In the genomic region with DNA sequence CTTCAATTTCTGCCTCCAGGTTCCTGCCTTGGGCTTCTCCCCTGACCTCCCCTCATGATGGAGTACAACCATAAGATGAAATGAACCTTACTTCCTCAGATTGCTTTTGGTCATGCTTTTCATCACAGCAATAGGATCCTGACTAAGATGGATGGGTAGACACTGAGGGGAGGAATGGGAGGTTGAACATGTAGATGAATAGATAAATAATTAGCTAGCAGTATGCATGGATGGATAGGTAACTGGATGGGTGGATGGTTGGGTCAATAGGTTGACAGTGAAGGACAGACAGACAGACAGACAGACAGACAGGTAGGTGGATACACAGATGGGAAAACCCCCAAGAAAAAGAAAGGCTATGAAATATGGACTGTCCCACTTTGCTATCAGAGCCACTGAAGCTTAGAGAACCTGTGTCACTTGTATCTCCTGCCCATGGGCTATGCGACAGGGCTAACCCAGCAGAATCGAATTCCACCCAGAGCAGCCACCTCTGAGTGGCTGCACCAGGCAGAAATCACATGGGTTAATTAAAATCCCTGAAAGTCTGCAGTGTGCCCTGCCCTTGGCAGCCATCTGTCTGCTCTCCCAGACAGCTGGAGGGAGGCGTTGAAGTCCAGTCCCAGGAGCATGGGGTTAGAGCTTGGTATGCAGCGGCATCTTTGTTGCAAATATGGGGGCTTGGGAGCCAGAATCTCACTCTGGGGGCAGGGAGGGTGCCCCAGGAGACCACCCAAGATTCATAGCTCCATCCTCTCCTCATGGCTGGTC, we compare ENCODE assay signal across 14 mouse cellular contexts. TPM values are rescaled to one million over a fixed set of nuclear protein-coding genes. Genes with fewer than 3 reads are reported as not detected.
DNase-seq lines count a peak whose midpoint lies in the region; ATAC-seq lines count a peak whose summit lies in the region.
"Had no signal": no experiment of that assay in that cellular context is flagged by ENCODE, and none has a peak within 500 bp of the region (broad histone marks: within the 10 kb centered on the region; RNA-seq: fewer than 3 reads in every experiment).

No protein-coding gene starts in this region.

- no peak for DNase-seq in liver, embryonic 13.5 days
- DNase-seq in MN1 (ENCODE audit: low spot score), result peak; percentile 17
- peak; percentile 51 for DNase-seq in embryonic facial prominence, embryonic 14.5 days (ENCODE audit: low spot score)
- DNase-seq in urinary bladder, postnatal 36 days (ENCODE audit: low spot score in 2 of 2), result no peak
- no peak for DNase-seq in spleen, postnatal 14 days (ENCODE audit: low spot score in 2 of 2)
- DNase-seq: adrenal gland, adult 8-10 months; cerebellum, adult 8-10 months; gastrocnemius, postnatal 14 days; heart, postnatal 4 days; thymus, postnatal 14 days had no signal

- WGBS in liver, embryonic 13.5 days (ENCODE audit: insufficient replicate concordance), result 61% methylated on average over 4 of the region's 4 CpGs
- 48% methylated on average over 4 of the region's 4 CpGs for WGBS in liver, embryonic 12.5 days (ENCODE audit: insufficient replicate concordance)
- 49% methylated on average over 4 of the region's 4 CpGs for WGBS in embryonic facial prominence, embryonic 14.5 days
- WGBS in kidney, embryonic 15.5 days, result 17% methylated on average over 4 of the region's 4 CpGs

- peaks cover 21% of the 10 kb centered on the region for H3K4me1 ChIP-seq in liver, embryonic 13.5 days (replicated peaks)
- peaks cover 31% of the 10 kb centered on the region for H3K4me1 ChIP-seq in liver, embryonic 12.5 days
- H3K4me1 ChIP-seq in embryonic facial prominence, embryonic 14.5 days (ENCODE audit: control insufficient read depth, insufficient read depth, low read length), result no peaks in the 10 kb centered on the region
- H3K4me1 ChIP-seq in kidney, embryonic 15.5 days, result peaks cover 43% of the 10 kb centered on the region
- H3K4me1 ChIP-seq: midbrain, embryonic 12.5 days had no signal

- 0 out of 2 replicates have a peak overlapping the region, but pooled peaks have one; percentile 17 for H3K9ac ChIP-seq in liver, embryonic 13.5 days
- no peak overlapping the region for H3K9ac ChIP-seq in liver, embryonic 12.5 days
- H3K9ac ChIP-seq in embryonic facial prominence, embryonic 14.5 days (ENCODE audit: low read depth, low read length), result no peak overlapping the region
- H3K9ac ChIP-seq in kidney, embryonic 15.5 days, result no peak overlapping the region
- H3K9ac ChIP-seq: heart, embryonic 12.5 days; midbrain, embryonic 12.5 days had no signal

- no peak for ATAC-seq in liver, embryonic 13.5 days (ENCODE audit: low read depth)
- no peak for ATAC-seq in liver, embryonic 12.5 days
- peak; percentile 44; the same call in 1 of the 2 replicates for ATAC-seq in embryonic facial prominence, embryonic 14.5 days (ENCODE audit: low read depth)
- ATAC-seq in kidney, embryonic 15.5 days (replicated peaks; ENCODE audit: low FRiP score), result peak; percentile 69

- no peaks in the 10 kb centered on the region for H3K9me3 ChIP-seq in liver, embryonic 13.5 days (replicated peaks)
- no peaks in the 10 kb centered on the region for H3K9me3 ChIP-seq in liver, embryonic 12.5 days (replicated peaks)
- H3K9me3 ChIP-seq in embryonic facial prominence, embryonic 14.5 days (ENCODE audit: control insufficient read depth, low read length), result no peaks in the 10 kb centered on the region
- H3K9me3 ChIP-seq in kidney, embryonic 15.5 days (replicated peaks), result no peaks in the 10 kb centered on the region
- H3K9me3 ChIP-seq: heart, embryonic 12.5 days; midbrain, embryonic 12.5 days had no signal

- no peak overlapping the region for H3K4me2 ChIP-seq in liver, embryonic 13.5 days
- H3K4me2 ChIP-seq in liver, embryonic 12.5 days, result no peak overlapping the region
- no peak overlapping the region for H3K4me2 ChIP-seq in embryonic facial prominence, embryonic 14.5 days (ENCODE audit: low read depth, low read length)
- 0 out of 2 replicates have a peak overlapping the region, but pooled peaks have one; percentile 23 for H3K4me2 ChIP-seq in kidney, embryonic 15.5 days
- H3K4me2 ChIP-seq: heart, embryonic 12.5 days; midbrain, embryonic 12.5 days had no signal

- H3K27me3 ChIP-seq in liver, embryonic 13.5 days, result no peaks in the 10 kb centered on the region
- H3K27me3 ChIP-seq in liver, embryonic 12.5 days (replicated peaks), result peaks cover 8% of the 10 kb centered on the region; the same call in 1 of the 2 replicates
- H3K27me3 ChIP-seq in embryonic facial prominence, embryonic 14.5 days (replicated peaks; ENCODE audit: control insufficient read depth, insufficient read depth, low read length), result no peaks in the 10 kb centered on the region
- H3K27me3 ChIP-seq in kidney, embryonic 15.5 days, result no peaks in the 10 kb centered on the region

- no peak overlapping the region for H3K27ac ChIP-seq in liver, embryonic 13.5 days
- no peak overlapping the region for H3K27ac ChIP-seq in liver, embryonic 12.5 days
- H3K27ac ChIP-seq in embryonic facial prominence, embryonic 14.5 days (replicated peaks; ENCODE audit: low read depth, low read length), result no peak overlapping the region
- H3K27ac ChIP-seq in kidney, embryonic 15.5 days, result peak overlapping the region; percentile 84
- H3K27ac ChIP-seq: midbrain, embryonic 12.5 days had no signal

- no peak overlapping the region for H3K4me3 ChIP-seq in liver, embryonic 13.5 days (replicated peaks)
- H3K4me3 ChIP-seq in liver, embryonic 12.5 days, result no peak overlapping the region
- no peak overlapping the region for H3K4me3 ChIP-seq in embryonic facial prominence, embryonic 14.5 days (ENCODE audit: low read depth, low read length)
- no peak overlapping the region for H3K4me3 ChIP-seq in kidney, embryonic 15.5 days (replicated peaks)
- H3K4me3 ChIP-seq: heart, embryonic 12.5 days; midbrain, embryonic 12.5 days had no signal

- no peaks in the 10 kb centered on the region for H3K36me3 ChIP-seq in liver, embryonic 13.5 days
- no peaks in the 10 kb centered on the region; the same call in 1 of the 2 replicates for H3K36me3 ChIP-seq in liver, embryonic 12.5 days
- no peaks in the 10 kb centered on the region for H3K36me3 ChIP-seq in embryonic facial prominence, embryonic 14.5 days (ENCODE audit: control insufficient read depth, insufficient read depth, low read length)
- no peaks in the 10 kb centered on the region for H3K36me3 ChIP-seq in kidney, embryonic 15.5 days
- H3K36me3 ChIP-seq: heart, embryonic 12.5 days; midbrain, embryonic 12.5 days had no signal

RNA-seq across cellular contexts. Expression of gene Hnf1a, which starts 9.1 kb away (rescaled TPM):
- 2.4 and 2.9 TPM in 2 replicates for polyA plus RNA-seq in liver, embryonic 13.5 days (2015; fragmentation: Nextera tagmentation; extraction: Ambion mirVana)
- polyA plus RNA-seq in liver, embryonic 12.5 days (2016; fragmentation: Nextera tagmentation; extraction: Ambion mirVana), result 3.8 and 3.9 TPM in 2 replicates
- polyA plus RNA-seq in embryonic facial prominence, embryonic 14.5 days (2014; fragmentation: Nextera tagmentation; extraction: Ambion mirVana), result 0.10 TPM in 2 replicates
- polyA plus RNA-seq in kidney, embryonic 15.5 days (2015; fragmentation: Nextera tagmentation; extraction: Ambion mirVana), result 12.0 and 13.9 TPM in 2 replicates

RNA-seq across cellular contexts. Expression of gene 2210016L21Rik, which starts 19.8 kb away (rescaled TPM):
- polyA plus RNA-seq in liver, embryonic 13.5 days (2015; fragmentation: Nextera tagmentation; extraction: Ambion mirVana), result 22.2 and 24.6 TPM in 2 replicates
- 22.1 and 25.2 TPM in 2 replicates for polyA plus RNA-seq in liver, embryonic 12.5 days (2016; fragmentation: Nextera tagmentation; extraction: Ambion mirVana)
- polyA plus RNA-seq in embryonic facial prominence, embryonic 14.5 days (2014; fragmentation: Nextera tagmentation; extraction: Ambion mirVana), result 46.8 and 63.2 TPM in 2 replicates
- polyA plus RNA-seq in kidney, embryonic 15.5 days (2015; fragmentation: Nextera tagmentation; extraction: Ambion mirVana), result 62.8 and 68.0 TPM in 2 replicates

RNA-seq across cellular contexts. Expression of gene Oasl1, which starts 38.7 kb away (rescaled TPM):
- 0.52 and 0.54 TPM in 2 replicates for polyA plus RNA-seq in liver, embryonic 13.5 days (2015; fragmentation: Nextera tagmentation; extraction: Ambion mirVana)
- polyA plus RNA-seq in liver, embryonic 12.5 days (2016; fragmentation: Nextera tagmentation; extraction: Ambion mirVana), result 0.29 and 0.30 TPM in 2 replicates
- polyA plus RNA-seq in embryonic facial prominence, embryonic 14.5 days (2014; fragmentation: Nextera tagmentation; extraction: Ambion mirVana), result 0.56 and 0.85 TPM in 2 replicates
- 1.6 and 2.0 TPM in 2 replicates for polyA plus RNA-seq in kidney, embryonic 15.5 days (2015; fragmentation: Nextera tagmentation; extraction: Ambion mirVana)

RNA-seq across cellular contexts. Expression of gene Sppl3, which starts 49.2 kb away (rescaled TPM):
- polyA plus RNA-seq in liver, embryonic 13.5 days (2015; fragmentation: Nextera tagmentation; extraction: Ambion mirVana), result 4.2 and 4.7 TPM in 2 replicates
- polyA plus RNA-seq in liver, embryonic 12.5 days (2016; fragmentation: Nextera tagmentation; extraction: Ambion mirVana), result 19.3 and 23.7 TPM in 2 replicates
- 25.6 and 25.7 TPM in 2 replicates for polyA plus RNA-seq in embryonic facial prominence, embryonic 14.5 days (2014; fragmentation: Nextera tagmentation; extraction: Ambion mirVana)
- 13.6 and 14.8 TPM in 2 replicates for polyA plus RNA-seq in kidney, embryonic 15.5 days (2015; fragmentation: Nextera tagmentation; extraction: Ambion mirVana)

Comparison
In these comparisons a context has a peak if more than half of its experiments do, and no peak if none do; other contexts are left out.
1. ATAC-seq: peak in embryonic facial prominence, embryonic 14.5 days (single experiment) and kidney, embryonic 15.5 days (single experiment); none in liver, embryonic 13.5 days (single experiment) and liver, embryonic 12.5 days (single experiment).
2. DNase-seq: peak in MN1 (single experiment) and embryonic facial prominence, embryonic 14.5 days (single experiment); none in liver, embryonic 13.5 days (single experiment), urinary bladder, postnatal 36 days (0 of 2) and spleen, postnatal 14 days (0 of 2).